Mouse (Mus musculus): Measurements from ENCODE around the gene Dok7. TPM values are rescaled to one million over a fixed set of nuclear protein-coding genes. Genes with fewer than 3 reads are reported as not detected.
A peak's percentile ranks its signal among the peaks of the same experiment; 100 is the strongest.

Gene Dok7
- polyA plus RNA-seq, 1 experiment from 2014 or later = 0.35 TPM

GRCm38 (mm10) chr5:35091636-35092035 is 35.1 kb downstream of the Dok7 start:
- WGBS = 53% methylated on average over 3 of the region's 3 CpGs
- H3K27ac ChIP-seq (ENCODE audit: low read depth, low read length) = no peak overlapping the region
- H3K4me3 ChIP-seq (ENCODE audit: low read length) = no peak overlapping the region
- no peaks in the 10 kb centered on the region for H3K4me1 ChIP-seq (ENCODE audit: control insufficient read depth, insufficient read depth, low read length)
- H3K9ac ChIP-seq (ENCODE audit: low read depth, low read length) = no peak overlapping the region
- no peak overlapping the region for H3K4me2 ChIP-seq (replicated peaks; ENCODE audit: low read depth, low read length)
- peaks cover 37% of the 10 kb centered on the region for H3K36me3 ChIP-seq (ENCODE audit: control insufficient read depth, insufficient read depth, low read length)
- no peaks in the 10 kb centered on the region for H3K27me3 ChIP-seq (ENCODE audit: control insufficient read depth, insufficient read depth, low read length)
- H3K9me3 ChIP-seq (ENCODE audit: control insufficient read depth, low read length) = no peaks in the 10 kb centered on the region
- ATAC-seq (ENCODE audit: low FRiP score, low TSS enrichment) = peak; percentile 45; the same call in 1 of the 2 replicates

GRCm38 (mm10) chr5:35103086-35103485 is 46.5 kb downstream of the Dok7 start:
- Histone ChIP-seq H3K27ac (ENCODE audit: low read depth, low read length) (no peak overlapping the region), H3K36me3 (ENCODE audit: control insufficient read depth, insufficient read depth, low read length) (peaks cover 42% of the 10 kb centered on the region), H3K27me3 (ENCODE audit: control insufficient read depth, insufficient read depth, low read length) (no peaks in the 10 kb centered on the region), H3K9ac (ENCODE audit: low read depth, low read length) (no peak overlapping the region), H3K4me2 (replicated peaks; ENCODE audit: low read depth, low read length) (no peak overlapping the region), H3K9me3 (ENCODE audit: control insufficient read depth, low read length) (no peaks in the 10 kb centered on the region), H3K4me3 (ENCODE audit: low read length) (no peak overlapping the region), H3K4me1 (ENCODE audit: control insufficient read depth, insufficient read depth, low read length) (peaks cover 11% of the 10 kb centered on the region)
- WGBS = 78% methylated on average over 8 of the region's 8 CpGs
- ATAC-seq (ENCODE audit: low FRiP score, low TSS enrichment) = no peak

GRCm38 (mm10) chr5:35103528-35103927 is 47.0 kb downstream of the Dok7 start:
- 86% methylated on average over 2 of the region's 2 CpGs for WGBS

GRCm38 (mm10) chr5:35104183-35104959 is 47.8 kb downstream of the Dok7 start:
- Histone ChIP-seq H3K9me3 (ENCODE audit: control insufficient read depth, low read length) (no peaks in the 10 kb centered on the region), H3K4me2 (replicated peaks; ENCODE audit: low read depth, low read length) (peak overlapping the region; percentile 70), H3K36me3 (ENCODE audit: control insufficient read depth, insufficient read depth, low read length) (peaks cover 29% of the 10 kb centered on the region), H3K9ac (ENCODE audit: low read depth, low read length) (peak overlapping the region; percentile 80; the same call in 1 of the 2 replicates), H3K27me3 (ENCODE audit: control insufficient read depth, insufficient read depth, low read length) (no peaks in the 10 kb centered on the region), H3K27ac (ENCODE audit: low read depth, low read length) (no peak overlapping the region), H3K4me3 (ENCODE audit: low read length) (peak overlapping the region; percentile 82), H3K4me1 (ENCODE audit: control insufficient read depth, insufficient read depth, low read length) (peaks cover 11% of the 10 kb centered on the region)
- no peak for ATAC-seq (ENCODE audit: low FRiP score, low TSS enrichment)
- WGBS = 57% methylated on average over 8 of the region's 8 CpGs

More at GRCm38 (mm10) chr5:35103528-35103927, 47.0 kb downstream of the Dok7 start:
- no peak for ATAC-seq (ENCODE audit: low FRiP score, low TSS enrichment)
- Histone ChIP-seq H3K9me3 (ENCODE audit: control insufficient read depth, low read length) (no peaks in the 10 kb centered on the region), H3K4me3 (ENCODE audit: low read length) (no peak overlapping the region), H3K4me1 (ENCODE audit: control insufficient read depth, insufficient read depth, low read length) (peaks cover 11% of the 10 kb centered on the region), H3K4me2 (replicated peaks; ENCODE audit: low read depth, low read length) (peak overlapping the region; percentile 70; the same call in 1 of the 2 replicates), H3K36me3 (ENCODE audit: control insufficient read depth, insufficient read depth, low read length) (peaks cover 38% of the 10 kb centered on the region), H3K9ac (ENCODE audit: low read depth, low read length) (no peak overlapping the region), H3K27me3 (ENCODE audit: control insufficient read depth, insufficient read depth, low read length) (no peaks in the 10 kb centered on the region), H3K27ac (ENCODE audit: low read depth, low read length) (no peak overlapping the region)

GRCm38 (mm10) chr5:35104960-35105921 is 48.7 kb downstream of the Dok7 start, which contains the start of gene Lrpap1:
TSS of gene Lrpap1 (minus strand) at chr5:35105766.
- H3K9me3 ChIP-seq (ENCODE audit: control insufficient read depth, low read length) = no peaks in the 10 kb centered on the region
- WGBS = under 1% methylated on average over 39 of the region's 39 CpGs
- peaks cover 21% of the 10 kb centered on the region for H3K36me3 ChIP-seq (ENCODE audit: control insufficient read depth, insufficient read depth, low read length)
- peak within 1 kb of the TSS; percentile 82 for H3K4me3 ChIP-seq (ENCODE audit: low read length)
- no peaks in the 10 kb centered on the region for H3K27me3 ChIP-seq (ENCODE audit: control insufficient read depth, insufficient read depth, low read length)
- no peak within 1 kb of the TSS for H3K27ac ChIP-seq (ENCODE audit: low read depth, low read length)
- peak within 1 kb of the TSS; percentile 70 for H3K4me2 ChIP-seq (replicated peaks; ENCODE audit: low read depth, low read length)
- ATAC-seq (ENCODE audit: low FRiP score, low TSS enrichment) = peak; percentile 93
- H3K9ac ChIP-seq (ENCODE audit: low read depth, low read length) = peak within 1 kb of the TSS; percentile 80
- peaks cover 11% of the 10 kb centered on the region for H3K4me1 ChIP-seq (ENCODE audit: control insufficient read depth, insufficient read depth, low read length)

GRCm38 (mm10) chr5:35105922-35106298 is 49.3 kb downstream of the Dok7 start:
- Histone ChIP-seq H3K27ac (ENCODE audit: low read depth, low read length) (no peak overlapping the region), H3K9ac (ENCODE audit: low read depth, low read length) (no peak overlapping the region)

GRCm38 (mm10) chr5:35112444-35112843 is 55.9 kb downstream of the Dok7 start:
- H3K9me3 ChIP-seq (ENCODE audit: control insufficient read depth, low read length) = no peaks in the 10 kb centered on the region
- ATAC-seq (ENCODE audit: low FRiP score, low TSS enrichment) = no peak
- no peaks in the 10 kb centered on the region for H3K4me1 ChIP-seq (ENCODE audit: control insufficient read depth, insufficient read depth, low read length)
- H3K9ac ChIP-seq (ENCODE audit: low read depth, low read length) = no peak overlapping the region
- WGBS = 50% methylated on average over 4 of the region's 4 CpGs
- H3K27me3 ChIP-seq (ENCODE audit: control insufficient read depth, insufficient read depth, low read length) = no peaks in the 10 kb centered on the region
- H3K4me2 ChIP-seq (replicated peaks; ENCODE audit: low read depth, low read length) = no peak overlapping the region
- H3K36me3 ChIP-seq (ENCODE audit: control insufficient read depth, insufficient read depth, low read length) = no peaks in the 10 kb centered on the region
- H3K27ac ChIP-seq (ENCODE audit: low read depth, low read length) = no peak overlapping the region
- H3K4me3 ChIP-seq (ENCODE audit: low read length) = no peak overlapping the region

More at GRCm38 (mm10) chr5:35105922-35106298, 49.3 kb downstream of the Dok7 start:
- no peaks in the 10 kb centered on the region for H3K27me3 ChIP-seq (ENCODE audit: control insufficient read depth, insufficient read depth, low read length)
- no peaks in the 10 kb centered on the region for H3K9me3 ChIP-seq (ENCODE audit: control insufficient read depth, low read length)
- 9% methylated on average over 11 of the region's 11 CpGs for WGBS
- H3K4me1 ChIP-seq (ENCODE audit: control insufficient read depth, insufficient read depth, low read length) = peaks cover 11% of the 10 kb centered on the region
- H3K4me3 ChIP-seq (ENCODE audit: low read length) = peak overlapping the region; percentile 82
- peaks cover 14% of the 10 kb centered on the region for H3K36me3 ChIP-seq (ENCODE audit: control insufficient read depth, insufficient read depth, low read length)
- H3K4me2 ChIP-seq (replicated peaks; ENCODE audit: low read depth, low read length) = peak overlapping the region; percentile 70
- no peak; the same call in 1 of the 2 replicates for ATAC-seq (ENCODE audit: low FRiP score, low TSS enrichment)

- Histone ChIP-seq H3K36me3 (ENCODE audit: control insufficient read depth, insufficient read depth, low read length) (no peaks in the 10 kb centered on the region), H3K4me3 (ENCODE audit: low read length) (no peak overlapping the region), H3K9ac (ENCODE audit: low read depth, low read length) (no peak overlapping the region), H3K4me2 (replicated peaks; ENCODE audit: low read depth, low read length) (no peak overlapping the region), H3K9me3 (ENCODE audit: control insufficient read depth, low read length) (no peaks in the 10 kb centered on the region), H3K27ac (ENCODE audit: low read depth, low read length) (no peak overlapping the region), H3K27me3 (ENCODE audit: control insufficient read depth, insufficient read depth, low read length) (no peaks in the 10 kb centered on the region), H3K4me1 (ENCODE audit: control insufficient read depth, insufficient read depth, low read length) (no peaks in the 10 kb centered on the region)
- 77% methylated on average over 3 of the region's 3 CpGs for WGBS
- no peak for ATAC-seq (ENCODE audit: low FRiP score, low TSS enrichment)
These were observed 59.4 kb downstream of the Dok7 start for GRCm38 (mm10) chr5:35116002-35116401.
